Mouse (Mus musculus): Measurements from ENCODE around the gene Il1a.

DNA sequence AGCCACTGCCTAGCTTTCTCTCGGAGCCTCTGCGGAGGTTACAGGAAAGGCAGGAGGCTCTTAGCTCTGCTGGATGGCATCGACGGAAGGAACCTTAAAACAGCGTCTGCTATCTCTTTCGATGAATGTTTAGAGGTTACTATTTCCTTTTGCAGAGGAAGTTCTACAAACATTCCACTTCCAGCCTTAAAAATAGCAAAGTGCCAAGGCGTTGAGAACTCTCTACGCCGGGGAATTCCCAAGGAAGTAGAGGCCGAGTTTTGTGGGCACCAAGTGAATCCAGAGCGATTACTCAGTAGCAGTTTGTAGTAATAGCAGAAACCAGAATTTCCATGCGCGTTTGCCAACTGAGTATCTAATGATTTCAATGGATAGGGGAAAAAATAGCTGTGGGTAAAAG lies 20.8 kb upstream of the Il1a start:
- TF ChIP-seq POLR2A (IDR thresholded peaks at IDR 0.05; ENCODE audit: borderline replicate concordance, extremely low read depth, low read depth, low read length), result peak; percentile 21; the same call in 1 of the 2 replicates
- no peak for TF ChIP-seq CTCF (IDR thresholded peaks at IDR 0.05; ENCODE audit: insufficient read depth, low read length)
